In the genomic region with DNA sequence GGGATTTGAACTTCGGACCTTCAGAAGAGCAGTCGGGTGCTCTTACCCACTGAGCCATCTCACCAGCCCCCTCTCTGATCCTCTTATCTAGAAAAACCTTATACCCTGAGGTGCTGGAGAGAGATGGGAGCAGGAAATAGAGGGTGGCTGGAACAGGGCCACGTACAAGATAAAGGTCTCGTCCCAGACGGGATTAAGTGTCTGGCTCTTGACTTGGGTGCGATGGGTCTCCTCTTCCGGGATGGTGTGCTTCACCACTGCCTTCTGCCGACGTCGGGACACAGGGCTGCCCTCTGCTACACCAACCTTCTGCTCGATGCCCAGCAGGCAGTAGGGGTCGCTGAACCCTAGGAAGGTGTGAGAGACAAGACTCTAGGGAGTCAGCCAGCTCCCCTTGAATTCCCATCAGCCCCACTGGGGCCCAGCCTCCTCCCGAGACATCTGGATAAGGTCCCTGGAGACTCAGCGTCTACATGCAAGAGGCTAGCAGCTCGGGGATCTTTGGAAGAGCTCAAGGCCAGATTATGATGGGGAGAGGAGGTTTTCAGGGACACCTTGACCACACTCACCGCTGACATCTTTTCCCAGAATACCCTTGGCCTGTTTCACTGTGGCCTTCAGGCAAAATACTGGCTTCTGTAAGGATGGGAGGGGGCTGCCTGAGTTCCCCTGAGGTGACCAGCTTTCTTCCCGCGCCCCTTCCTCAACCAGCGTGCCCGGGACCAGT, we compare ENCODE assay signal across 11 mouse cellular contexts. TPM values are rescaled to one million over a fixed set of nuclear protein-coding genes. Genes with fewer than 3 reads are reported as not detected.
DNase-seq lines count a peak whose midpoint lies in the region; ATAC-seq lines count a peak whose summit lies in the region.
"Had no signal": no experiment of that assay in that cellular context is flagged by ENCODE, and none has a peak within 500 bp of the region (broad histone marks: within the 10 kb centered on the region; RNA-seq: fewer than 3 reads in every experiment).

No protein-coding gene starts in this region.

- H3K4me3 ChIP-seq in erythroblast, embryonic 14.5 days (replicated peaks), result peak overlapping the region; percentile 82
- H3K4me3 ChIP-seq in midbrain, embryonic 10.5 days, result peak overlapping the region; percentile 12; the same call in 1 of the 2 replicates
- no peak overlapping the region for H3K4me3 ChIP-seq in midbrain, embryonic 13.5 days (replicated peaks)
- H3K4me3 ChIP-seq: neural tube, embryonic 12.5 days had no signal

- ATAC-seq in erythroblast, adult 5-6 weeks (replicated peaks; ENCODE audit: low FRiP score, poor library complexity, severe bottlenecking), result no peak
- no peak for ATAC-seq in midbrain, embryonic 13.5 days
- peak; percentile 37 for ATAC-seq in megakaryocyte progenitor cell, adult 5-6 weeks (replicated peaks; ENCODE audit: poor library complexity)

- 62% methylated on average over 20 of the region's 20 CpGs for WGBS in midbrain, embryonic 10.5 days
- 61% methylated on average over 20 of the region's 20 CpGs for WGBS in midbrain, embryonic 13.5 days

- no peaks in the 10 kb centered on the region for H3K9me3 ChIP-seq in erythroblast, embryonic 14.5 days (ENCODE audit: control insufficient read depth, low read length)
- H3K9me3 ChIP-seq in midbrain, embryonic 10.5 days (replicated peaks), result no peaks in the 10 kb centered on the region
- H3K9me3 ChIP-seq in midbrain, embryonic 13.5 days, result no peaks in the 10 kb centered on the region
- H3K9me3 ChIP-seq: neural tube, embryonic 12.5 days had no signal

- H3K9ac ChIP-seq in midbrain, embryonic 13.5 days (replicated peaks), result no peak overlapping the region
- H3K9ac ChIP-seq: neural tube, embryonic 12.5 days had no signal

- peaks cover 84% of the 10 kb centered on the region for H3K36me3 ChIP-seq in erythroblast, embryonic 14.5 days (ENCODE audit: control insufficient read depth)
- H3K36me3 ChIP-seq in midbrain, embryonic 10.5 days, result peaks cover 20% of the 10 kb centered on the region
- peaks cover 19% of the 10 kb centered on the region for H3K36me3 ChIP-seq in midbrain, embryonic 13.5 days

- H3K27me3 ChIP-seq in erythroblast, embryonic 14.5 days (ENCODE audit: control insufficient read depth), result no peaks in the 10 kb centered on the region
- no peaks in the 10 kb centered on the region; the same call in 1 of the 2 replicates for H3K27me3 ChIP-seq in midbrain, embryonic 10.5 days (ENCODE audit: low read depth, poor library complexity, severe bottlenecking)
- H3K27me3 ChIP-seq in midbrain, embryonic 13.5 days, result no peaks in the 10 kb centered on the region
- H3K27me3 ChIP-seq: neural tube, embryonic 12.5 days had no signal

- DNase-seq in midbrain, embryonic 10.5 days (ENCODE audit: low spot score), result no peak
- peak; percentile 51 for DNase-seq in MN1 (ENCODE audit: low spot score)
- no peak for DNase-seq in urinary bladder, postnatal 14 days (ENCODE audit: low spot score)
- DNase-seq in right cerebral cortex, adult 2 months (ENCODE audit: low spot score in 2 of 2), result no peak
- DNase-seq: cerebellum, adult 11 months; gastrocnemius, postnatal 25 days had no signal

- peaks cover 71% of the 10 kb centered on the region for H3K4me1 ChIP-seq in erythroblast, embryonic 14.5 days (ENCODE audit: control insufficient read depth)
- peaks cover 57% of the 10 kb centered on the region for H3K4me1 ChIP-seq in midbrain, embryonic 10.5 days
- peaks cover 16% of the 10 kb centered on the region for H3K4me1 ChIP-seq in midbrain, embryonic 13.5 days (replicated peaks)

- H3K4me2 ChIP-seq in midbrain, embryonic 13.5 days (replicated peaks), result no peak overlapping the region
- H3K4me2 ChIP-seq: neural tube, embryonic 12.5 days had no signal

- peak overlapping the region; percentile 88 for H3K27ac ChIP-seq in midbrain, embryonic 10.5 days (replicated peaks)
- H3K27ac ChIP-seq in midbrain, embryonic 13.5 days, result no peak overlapping the region
- H3K27ac ChIP-seq: neural tube, embryonic 12.5 days had no signal

RNA-seq across cellular contexts. Expression of gene Unc13d, which starts 2.1 kb away (rescaled TPM):
- 14.5 and 18.2 TPM in 2 replicates for polyA plus RNA-seq in erythroblast, embryonic 14.5 days (2012)
- 4.2 and 4.8 TPM in 2 replicates for total RNA-seq in erythroblast, adult 5-6 weeks (2015; ENCODE audit: low replicate concordance)
- total RNA-seq in erythroblast, adult 5-6 weeks (2017; ENCODE audit: low replicate concordance), result 4.3 and 7.0 TPM in 2 replicates
- 2.5 and 3.1 TPM in 2 replicates for polyA plus RNA-seq in midbrain, embryonic 10.5 days (2016; fragmentation: Nextera tagmentation; extraction: Ambion mirVana)
- polyA plus RNA-seq in midbrain, embryonic 13.5 days (2015; fragmentation: Nextera tagmentation; extraction: Ambion mirVana), result 1.2 TPM in 2 replicates
- 13.6 and 15.8 TPM in 2 replicates for total RNA-seq in megakaryocyte progenitor cell, adult 5-6 weeks (2015)
- total RNA-seq in megakaryocyte progenitor cell, adult 5-6 weeks (2017), result 15.5 and 26.1 TPM in 2 replicates

RNA-seq across cellular contexts. Expression of gene Wbp2, which starts 11.1 kb away (rescaled TPM):
- 142 and 153 TPM in 2 replicates for polyA plus RNA-seq in erythroblast, embryonic 14.5 days (2012)
- 105 and 125 TPM in 2 replicates for total RNA-seq in erythroblast, adult 5-6 weeks (2015; ENCODE audit: low replicate concordance)
- 58.0 and 68.8 TPM in 2 replicates for total RNA-seq in erythroblast, adult 5-6 weeks (2017; ENCODE audit: low replicate concordance)
- 91.8 and 109 TPM in 2 replicates for polyA plus RNA-seq in midbrain, embryonic 10.5 days (2016; fragmentation: Nextera tagmentation; extraction: Ambion mirVana)
- 128 and 132 TPM in 2 replicates for polyA plus RNA-seq in midbrain, embryonic 13.5 days (2015; fragmentation: Nextera tagmentation; extraction: Ambion mirVana)
- 42.4 and 56.5 TPM in 2 replicates for total RNA-seq in megakaryocyte progenitor cell, adult 5-6 weeks (2015)
- 15.6 and 22.8 TPM in 2 replicates for total RNA-seq in megakaryocyte progenitor cell, adult 5-6 weeks (2017)

RNA-seq across cellular contexts. Expression of gene Unk, which starts 45.6 kb away (rescaled TPM):
- polyA plus RNA-seq in erythroblast, embryonic 14.5 days (2012), result 3.6 and 3.8 TPM in 2 replicates
- total RNA-seq in erythroblast, adult 5-6 weeks (2015; ENCODE audit: low replicate concordance), result 4.2 and 6.9 TPM in 2 replicates
- 7.9 and 17.3 TPM in 2 replicates for total RNA-seq in erythroblast, adult 5-6 weeks (2017; ENCODE audit: low replicate concordance)
- polyA plus RNA-seq in midbrain, embryonic 10.5 days (2016; fragmentation: Nextera tagmentation; extraction: Ambion mirVana), result 46.4 and 52.2 TPM in 2 replicates
- 41.1 and 43.7 TPM in 2 replicates for polyA plus RNA-seq in midbrain, embryonic 13.5 days (2015; fragmentation: Nextera tagmentation; extraction: Ambion mirVana)
- 13.7 and 15.3 TPM in 2 replicates for total RNA-seq in megakaryocyte progenitor cell, adult 5-6 weeks (2015)
- total RNA-seq in megakaryocyte progenitor cell, adult 5-6 weeks (2017), result 14.2 and 18.7 TPM in 2 replicates

RNA-seq across cellular contexts. Expression of gene H3f3b, which starts 47.9 kb away (rescaled TPM):
- polyA plus RNA-seq in erythroblast, embryonic 14.5 days (2012), result 117 and 150 TPM in 2 replicates
- total RNA-seq in erythroblast, adult 5-6 weeks (2015; ENCODE audit: low replicate concordance), result 366 and 401 TPM in 2 replicates
- total RNA-seq in erythroblast, adult 5-6 weeks (2017; ENCODE audit: low replicate concordance), result 384 and 542 TPM in 2 replicates
- polyA plus RNA-seq in midbrain, embryonic 10.5 days (2016; fragmentation: Nextera tagmentation; extraction: Ambion mirVana), result 1,512 and 1,693 TPM in 2 replicates
- 2,611 and 2,977 TPM in 2 replicates for polyA plus RNA-seq in midbrain, embryonic 13.5 days (2015; fragmentation: Nextera tagmentation; extraction: Ambion mirVana)
- 714 and 817 TPM in 2 replicates for total RNA-seq in megakaryocyte progenitor cell, adult 5-6 weeks (2015)
- 751 and 801 TPM in 2 replicates for total RNA-seq in megakaryocyte progenitor cell, adult 5-6 weeks (2017)

RNA-seq across cellular contexts. Expression of gene Trim47, which starts 51.3 kb away (rescaled TPM):
- polyA plus RNA-seq in erythroblast, embryonic 14.5 days (2012), result 0.10 and 0.17 TPM in 2 replicates
- 1.0 and 2.5 TPM in 2 replicates for total RNA-seq in erythroblast, adult 5-6 weeks (2015; ENCODE audit: low replicate concordance)
- total RNA-seq in erythroblast, adult 5-6 weeks (2017; ENCODE audit: low replicate concordance), result 1.3 TPM in 1 of 2 replicates, not detected in the other
- polyA plus RNA-seq in midbrain, embryonic 10.5 days (2016; fragmentation: Nextera tagmentation; extraction: Ambion mirVana), result 2.7 TPM in 2 replicates
- polyA plus RNA-seq in midbrain, embryonic 13.5 days (2015; fragmentation: Nextera tagmentation; extraction: Ambion mirVana), result 2.0 and 3.4 TPM in 2 replicates
- 0.59 and 1.9 TPM in 2 replicates for total RNA-seq in megakaryocyte progenitor cell, adult 5-6 weeks (2015)
- 1.0 and 1.3 TPM in 2 replicates for total RNA-seq in megakaryocyte progenitor cell, adult 5-6 weeks (2017)
